Comparison of ENCODE assay signal across 11 mouse cellular contexts in the genomic region with DNA sequence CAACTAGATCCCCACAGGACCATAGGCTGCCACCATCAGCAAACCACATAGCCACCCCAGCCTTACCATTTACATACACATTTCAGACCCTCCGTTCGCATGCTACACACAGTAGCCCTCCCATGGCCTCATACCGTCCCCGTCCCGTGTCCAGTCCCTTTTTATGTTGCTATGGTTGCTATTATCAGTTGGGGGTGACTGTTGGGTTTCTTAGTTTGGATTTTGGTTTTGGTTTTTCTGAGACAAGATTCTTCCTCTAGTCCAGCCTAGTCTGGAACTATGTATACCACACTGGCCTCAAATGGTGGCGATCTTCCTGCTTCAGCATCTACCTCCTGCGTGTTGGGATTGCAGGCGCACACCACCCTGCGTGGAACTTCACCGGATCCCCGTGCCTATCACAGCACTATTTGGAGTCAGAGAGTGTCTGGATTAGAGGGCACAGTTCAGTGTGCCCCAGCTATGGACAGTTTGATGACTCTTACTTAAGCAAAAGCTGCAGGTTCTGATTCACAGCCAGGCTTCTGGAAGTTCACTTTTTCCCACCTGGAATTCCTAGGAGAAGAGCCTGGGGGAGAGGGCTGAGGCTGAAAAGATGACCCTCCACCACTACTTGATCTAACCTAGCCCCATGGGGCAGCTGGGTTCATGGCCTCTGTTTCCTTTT. TPM values are rescaled to one million over a fixed set of nuclear protein-coding genes. Genes with fewer than 3 reads are reported as not detected.
A peak's percentile ranks its signal among the peaks of the same experiment; 100 is the strongest.
DNase-seq lines count a peak whose midpoint lies in the region; ATAC-seq and TF ChIP-seq lines count a peak whose summit lies in the region.
"Had no signal": no experiment of that assay in that cellular context is flagged by ENCODE, and none has a peak within 500 bp of the region (broad histone marks: within the 10 kb centered on the region; RNA-seq: fewer than 3 reads in every experiment).

No protein-coding gene starts in this region.

- no peak for ATAC-seq in kidney, embryonic 14.5 days (ENCODE audit: low FRiP score, low TSS enrichment)
- no peak for ATAC-seq in neural tube, embryonic 13.5 days (ENCODE audit: low read depth)
- ATAC-seq in stomach, postnatal 0 days (ENCODE audit: low FRiP score, low TSS enrichment) = no peak

- peaks cover 8% of the 10 kb centered on the region; the same call in 1 of the 2 replicates for H3K4me1 ChIP-seq in kidney, embryonic 14.5 days (ENCODE audit: control insufficient read depth, insufficient read depth, low read length)
- H3K4me1 ChIP-seq in neural tube, embryonic 13.5 days (replicated peaks) = peaks cover 68% of the 10 kb centered on the region
- H3K4me1 ChIP-seq in stomach, postnatal 0 days (replicated peaks; ENCODE audit: control insufficient read depth, insufficient read depth) = peaks cover 39% of the 10 kb centered on the region

- no peaks in the 10 kb centered on the region for H3K9me3 ChIP-seq in kidney, embryonic 14.5 days (ENCODE audit: control insufficient read depth, low read length)
- H3K9me3 ChIP-seq in neural tube, embryonic 13.5 days = no peaks in the 10 kb centered on the region
- no peaks in the 10 kb centered on the region for H3K9me3 ChIP-seq in stomach, postnatal 0 days (ENCODE audit: control insufficient read depth, low read length)

- H3K9ac ChIP-seq in kidney, embryonic 14.5 days (ENCODE audit: low read depth, low read length) = no peak overlapping the region
- no peak overlapping the region for H3K9ac ChIP-seq in neural tube, embryonic 13.5 days
- H3K9ac ChIP-seq in stomach, postnatal 0 days (ENCODE audit: low read length) = no peak overlapping the region; the same call in 1 of the 2 replicates

- no peak overlapping the region for H3K27ac ChIP-seq in kidney, embryonic 14.5 days (ENCODE audit: low read depth, low read length)
- H3K27ac ChIP-seq in neural tube, embryonic 13.5 days (replicated peaks) = no peak overlapping the region
- peak overlapping the region; percentile 53; the same call in 1 of the 2 replicates for H3K27ac ChIP-seq in stomach, postnatal 0 days (replicated peaks)

- no peak for TF ChIP-seq CTCF in stomach, postnatal 0 days (IDR thresholded peaks at IDR 0.05; ENCODE audit: low read depth)

- H3K4me2 ChIP-seq in kidney, embryonic 14.5 days (replicated peaks; ENCODE audit: low read depth, low read length) = no peak overlapping the region
- H3K4me2 ChIP-seq in neural tube, embryonic 13.5 days = peak overlapping the region; percentile 26; the same call in 1 of the 2 replicates
- peak overlapping the region; percentile 40 for H3K4me2 ChIP-seq in stomach, postnatal 0 days (replicated peaks; ENCODE audit: low read depth)

- peak; percentile 44 for DNase-seq in cerebellum, adult 9-11 months
- no peak for DNase-seq in cerebellum, adult 8-10 months
- DNase-seq in kidney, postnatal 14 days = no peak
- no peak for DNase-seq in neural tube, embryonic 10.5 days (ENCODE audit: extremely low spot score, low spot score)
- no peak for DNase-seq in stomach, postnatal 0 days (ENCODE audit: low spot score)
- DNase-seq in left cerebral cortex, postnatal 10 days (ENCODE audit: extremely low spot score in 1 of 2, low spot score in 2 of 2) = no peak
- DNase-seq: B cell, adult 2 months; thymus, adult 18-20 months had no signal

- 12% methylated on average over 11 of the region's 11 CpGs for WGBS in kidney, embryonic 14.5 days
- WGBS in neural tube, embryonic 13.5 days = 7% methylated on average over 11 of the region's 11 CpGs
- WGBS in stomach, postnatal 0 days = 73% methylated on average over 11 of the region's 11 CpGs

- no peaks in the 10 kb centered on the region for H3K36me3 ChIP-seq in kidney, embryonic 14.5 days (ENCODE audit: control insufficient read depth, insufficient read depth, low read length)
- no peaks in the 10 kb centered on the region for H3K36me3 ChIP-seq in neural tube, embryonic 13.5 days
- H3K36me3 ChIP-seq in stomach, postnatal 0 days (ENCODE audit: control insufficient read depth, insufficient read depth, low read length) = 0 out of 2 replicates have a peak, but pooled peaks cover 2% of the 10 kb centered on the region

- no peak for TF ChIP-seq EP300 in stomach, postnatal 0 days (optimal IDR thresholded peaks at IDR 0.05)

- peaks cover 97% of the 10 kb centered on the region for H3K27me3 ChIP-seq in kidney, embryonic 14.5 days (ENCODE audit: control insufficient read depth, insufficient read depth, low read length)
- H3K27me3 ChIP-seq in neural tube, embryonic 13.5 days = peaks cover 100% of the 10 kb centered on the region
- H3K27me3 ChIP-seq in stomach, postnatal 0 days (ENCODE audit: control insufficient read depth, insufficient read depth, low read length) = no peaks in the 10 kb centered on the region

- intact Hi-C loops in left cerebral cortex, postnatal 10 days (cut with DNase I) = no loop called here

- peak overlapping the region; percentile 18; the same call in 1 of the 2 replicates for H3K4me3 ChIP-seq in kidney, embryonic 14.5 days (ENCODE audit: low read length)
- H3K4me3 ChIP-seq in neural tube, embryonic 13.5 days = no peak overlapping the region
- H3K4me3 ChIP-seq in stomach, postnatal 0 days (ENCODE audit: low read depth, low read length) = no peak overlapping the region
- H3K4me3 ChIP-seq: erythroblast, embryonic 14.5 days had no signal

RNA-seq across cellular contexts. Expression of a gene that starts 13.2 kb away (rescaled TPM):
- 9.4 and 10.9 TPM in 2 replicates for polyA plus RNA-seq in kidney, embryonic 14.5 days (2014; fragmentation: Nextera tagmentation; extraction: Ambion mirVana)
- polyA plus RNA-seq in neural tube, embryonic 13.5 days (2015; fragmentation: Nextera tagmentation; extraction: Ambion mirVana) = 28.7 and 34.4 TPM in 2 replicates
- polyA plus RNA-seq in stomach, postnatal 0 days (2015; fragmentation: Nextera tagmentation; extraction: Ambion mirVana) = 36.5 and 36.6 TPM in 2 replicates
- 100 to 1,000 TPM; 397 to 441 TPM for total RNA-seq in left cerebral cortex, postnatal 10 days (2021)

RNA-seq across cellular contexts. Expression of a gene that starts 35.7 kb away (rescaled TPM):
- 5.9 and 6.0 TPM in 2 replicates for polyA plus RNA-seq in kidney, embryonic 14.5 days (2014; fragmentation: Nextera tagmentation; extraction: Ambion mirVana)
- polyA plus RNA-seq in neural tube, embryonic 13.5 days (2015; fragmentation: Nextera tagmentation; extraction: Ambion mirVana) = 12.3 and 12.8 TPM in 2 replicates
- polyA plus RNA-seq in stomach, postnatal 0 days (2015; fragmentation: Nextera tagmentation; extraction: Ambion mirVana) = 3.3 TPM in 2 replicates
- total RNA-seq in left cerebral cortex, postnatal 10 days (2021) = 1 to 10 TPM; 7.4 to 8.3 TPM

RNA-seq across cellular contexts. Expression of a gene that starts 44.4 kb away (rescaled TPM):
- polyA plus RNA-seq in kidney, embryonic 14.5 days (2014; fragmentation: Nextera tagmentation; extraction: Ambion mirVana) = 49.2 and 54.2 TPM in 2 replicates
- polyA plus RNA-seq in neural tube, embryonic 13.5 days (2015; fragmentation: Nextera tagmentation; extraction: Ambion mirVana) = 35.1 and 39.8 TPM in 2 replicates
- polyA plus RNA-seq in stomach, postnatal 0 days (2015; fragmentation: Nextera tagmentation; extraction: Ambion mirVana) = 38.5 and 39.3 TPM in 2 replicates
- 10 to 100 TPM; 20.6 to 21.3 TPM for total RNA-seq in left cerebral cortex, postnatal 10 days (2021)

RNA-seq across cellular contexts. Expression of a gene that starts 53.5 kb away (rescaled TPM):
- polyA plus RNA-seq in kidney, embryonic 14.5 days (2014; fragmentation: Nextera tagmentation; extraction: Ambion mirVana) = 124 and 125 TPM in 2 replicates
- polyA plus RNA-seq in neural tube, embryonic 13.5 days (2015; fragmentation: Nextera tagmentation; extraction: Ambion mirVana) = 69.9 and 74.2 TPM in 2 replicates
- 69.8 and 70.6 TPM in 2 replicates for polyA plus RNA-seq in stomach, postnatal 0 days (2015; fragmentation: Nextera tagmentation; extraction: Ambion mirVana)
- 10 to 100 TPM; 57.0 to 60.1 TPM for total RNA-seq in left cerebral cortex, postnatal 10 days (2021)

RNA-seq across cellular contexts. Expression of a gene that starts 59.8 kb away (rescaled TPM):
- polyA plus RNA-seq in kidney, embryonic 14.5 days (2014; fragmentation: Nextera tagmentation; extraction: Ambion mirVana) = 758 and 944 TPM in 2 replicates
- polyA plus RNA-seq in neural tube, embryonic 13.5 days (2015; fragmentation: Nextera tagmentation; extraction: Ambion mirVana) = 766 and 971 TPM in 2 replicates
- polyA plus RNA-seq in stomach, postnatal 0 days (2015; fragmentation: Nextera tagmentation; extraction: Ambion mirVana) = 522 and 537 TPM in 2 replicates
- 100 to 1,000 TPM; 455 to 481 TPM for total RNA-seq in left cerebral cortex, postnatal 10 days (2021)
